Mouse (Mus musculus) mature B cell (primary cell): ENCODE measurements around the gene Spata31d1b.
"Not testable (repeated sequence)": the region's sequence is repeated elsewhere in the genome, so short reads cannot be mapped to it uniquely, and the experiment has no call there.

ENCODE experiments used
- in situ Hi-C: fragments of 300-500 bp; cut with MboI; formaldehyde crosslinking; loops from 2 replicates; pipeline ENCODE4 v1.14.3; 2019

Gene Spata31d1b

DNA sequence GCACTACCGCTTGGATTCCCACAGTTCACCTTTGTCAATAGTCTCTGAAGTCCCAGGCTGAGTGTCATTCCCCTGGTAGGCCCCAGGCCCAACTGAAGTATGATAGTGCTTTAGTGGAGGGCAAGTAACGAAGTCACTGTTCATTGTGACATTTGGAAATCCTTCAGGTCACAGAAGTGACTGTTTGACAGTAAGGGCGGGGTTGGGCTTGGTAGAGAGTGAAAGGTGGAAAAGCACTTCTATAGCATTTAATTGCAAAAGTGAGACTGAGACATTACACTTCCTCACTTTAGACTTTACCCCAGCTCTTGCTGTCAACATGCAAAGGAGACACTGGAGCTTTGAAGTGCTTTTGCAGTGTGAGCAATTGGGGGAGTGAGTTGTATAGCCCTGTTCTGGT lies 18.1 kb upstream of the Spata31d1b start, which contains the start of gene 4921517D22Rik:
TSS of gene 4921517D22Rik (minus strand) at position 101 of the 400 bp plus-strand sequence.
- in situ Hi-C loops = no loop called here

DNA sequence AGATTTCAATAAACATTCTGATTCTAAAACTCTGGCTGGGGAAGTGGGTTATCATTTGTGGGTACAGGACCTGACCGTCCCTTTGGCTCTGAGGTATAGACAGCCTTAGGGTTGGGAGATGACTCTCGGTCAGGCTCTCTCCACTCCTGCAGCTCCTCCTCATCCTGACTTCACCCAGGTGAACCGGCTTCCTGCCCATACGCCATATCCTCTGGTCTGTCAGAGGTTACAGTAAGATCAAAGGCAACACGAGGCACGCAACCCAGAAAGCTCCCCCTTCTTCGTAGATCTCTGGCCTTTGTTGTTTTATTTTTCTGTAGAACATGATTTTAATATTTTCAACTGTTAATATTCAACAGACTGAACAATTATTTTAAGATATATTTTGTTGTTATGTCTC lies 16.3 kb upstream of the Spata31d1b start:
- in situ Hi-C loops = no loop called here

DNA sequence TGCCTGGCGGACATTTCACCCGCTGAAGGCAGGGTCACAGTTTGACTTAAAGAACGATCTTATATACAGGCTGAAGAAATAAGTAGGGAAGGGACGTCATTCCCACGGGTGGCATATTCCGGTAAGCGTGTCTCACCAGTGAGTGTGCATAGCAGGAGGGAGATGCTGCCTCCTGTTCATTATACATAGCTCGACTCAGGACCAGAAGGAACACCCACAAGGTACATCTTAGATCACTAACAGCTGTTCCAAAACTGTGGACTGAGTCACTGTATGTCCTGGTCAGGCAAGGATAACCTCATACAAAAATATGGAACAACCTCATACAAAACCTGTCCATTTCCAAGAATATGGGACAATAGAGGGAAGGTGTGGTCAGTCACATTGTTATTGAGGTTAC lies 13.0 kb upstream of the Spata31d1b start:
- in situ Hi-C loops = no loop called here

DNA sequence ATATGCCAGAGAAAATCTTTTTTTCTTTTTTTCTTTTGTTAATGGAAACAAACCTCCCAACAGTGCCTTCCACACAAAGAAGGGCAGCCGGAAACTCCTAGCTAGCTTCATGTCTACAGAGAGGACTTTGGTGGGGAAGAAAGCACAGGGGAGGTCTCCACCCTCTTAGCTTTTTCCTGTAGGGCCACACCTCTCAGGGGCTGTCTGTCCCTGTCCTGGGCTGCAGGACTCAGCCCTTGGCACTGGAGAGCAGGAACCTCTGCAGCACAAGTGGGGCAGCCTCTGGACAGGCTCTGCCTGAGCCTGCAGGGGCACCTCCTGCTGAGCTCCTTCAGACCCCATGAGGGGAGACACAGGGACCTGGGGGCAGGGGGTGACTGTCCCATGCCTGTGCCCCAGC lies 11.9 kb upstream of the Spata31d1b start:
- in situ Hi-C loops = not testable (repeated sequence)

DNA sequence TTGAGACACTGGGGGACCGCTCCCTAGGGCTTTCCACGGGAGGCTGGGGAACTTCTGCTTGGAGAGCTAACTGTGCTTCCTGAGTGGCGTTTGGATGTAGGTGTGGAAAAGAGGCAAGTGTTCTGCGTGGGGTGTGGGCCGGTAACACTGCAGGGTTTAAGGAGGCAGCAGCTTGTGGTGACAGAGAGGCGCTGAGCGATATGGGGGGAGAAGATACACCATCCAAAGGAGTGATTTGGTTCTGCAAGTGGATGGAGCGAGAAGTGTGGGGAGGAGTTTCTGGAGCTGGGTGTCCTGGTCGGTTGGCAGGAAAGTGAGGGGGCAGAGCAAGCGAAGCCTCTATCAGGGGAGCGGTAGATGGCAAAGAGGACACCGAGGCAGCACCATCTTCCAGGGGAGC lies 8.6 kb upstream of the Spata31d1b start:
- in situ Hi-C loops = no loop called here

DNA sequence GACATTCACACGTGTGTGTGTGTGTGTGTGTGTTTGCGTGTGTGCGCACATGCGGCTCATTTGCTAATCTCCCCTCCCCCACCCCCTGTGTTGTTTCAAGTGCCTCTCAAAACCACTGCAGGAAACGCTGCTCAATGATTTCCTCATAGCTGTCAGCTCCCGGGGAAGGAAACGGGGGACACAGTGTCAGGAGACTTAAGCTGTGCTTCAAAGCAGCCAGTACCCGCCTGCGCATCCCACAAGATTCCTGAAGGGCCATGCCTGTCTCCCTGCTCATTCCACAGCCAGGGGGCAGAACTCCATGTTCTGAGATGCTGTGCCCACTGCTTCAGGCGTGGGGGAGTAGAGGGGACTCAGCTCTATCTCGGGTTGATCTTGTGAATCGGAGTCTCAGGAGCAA lies 7.5 kb upstream of the Spata31d1b start:
- in situ Hi-C loops = no loop called here

DNA sequence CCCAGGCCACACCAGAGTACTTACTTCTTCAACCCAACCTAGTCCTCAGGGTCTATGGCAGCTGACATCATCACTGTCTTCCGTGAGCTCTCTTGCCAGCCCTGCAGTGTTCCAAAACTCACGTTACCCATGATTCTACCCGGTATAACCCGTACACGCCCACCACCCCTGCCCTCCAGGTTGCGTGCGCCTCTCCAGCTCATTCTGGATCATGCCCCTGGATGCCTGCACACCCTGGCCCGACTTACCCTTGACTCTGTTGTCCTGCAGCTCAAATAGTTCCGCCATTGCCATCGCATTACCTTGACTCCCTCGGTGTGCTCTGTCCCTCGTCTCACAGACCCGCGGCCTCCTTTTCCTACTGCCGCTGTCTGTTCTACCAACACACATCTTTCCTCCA lies 1.9 kb upstream of the Spata31d1b start, which contains the start of gene Spata31d1a:
TSS of gene Spata31d1a (minus strand) at position 101 of the 400 bp plus-strand sequence.
- in situ Hi-C loops = no loop called here

DNA sequence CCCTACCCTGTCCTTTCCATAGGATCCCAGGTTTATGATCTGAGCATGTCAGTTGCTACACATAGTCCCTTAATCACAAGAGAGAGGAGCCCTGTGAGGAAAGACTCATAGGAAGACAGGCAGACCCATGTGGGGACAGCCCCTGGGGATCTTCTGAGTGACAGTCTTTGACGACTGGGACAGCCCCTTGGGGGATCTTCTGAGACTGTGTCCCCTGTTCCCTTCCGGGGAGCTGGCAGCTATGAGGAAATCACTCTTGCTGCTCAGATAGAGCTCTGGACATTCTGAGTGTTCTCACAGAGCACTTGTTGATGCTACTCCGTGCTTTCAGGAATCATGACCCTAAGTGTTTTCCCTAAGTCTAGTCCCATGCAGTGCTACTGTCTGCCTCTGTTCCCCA lies 1.6 kb downstream of the Spata31d1b start:
- in situ Hi-C loops = no loop called here

DNA sequence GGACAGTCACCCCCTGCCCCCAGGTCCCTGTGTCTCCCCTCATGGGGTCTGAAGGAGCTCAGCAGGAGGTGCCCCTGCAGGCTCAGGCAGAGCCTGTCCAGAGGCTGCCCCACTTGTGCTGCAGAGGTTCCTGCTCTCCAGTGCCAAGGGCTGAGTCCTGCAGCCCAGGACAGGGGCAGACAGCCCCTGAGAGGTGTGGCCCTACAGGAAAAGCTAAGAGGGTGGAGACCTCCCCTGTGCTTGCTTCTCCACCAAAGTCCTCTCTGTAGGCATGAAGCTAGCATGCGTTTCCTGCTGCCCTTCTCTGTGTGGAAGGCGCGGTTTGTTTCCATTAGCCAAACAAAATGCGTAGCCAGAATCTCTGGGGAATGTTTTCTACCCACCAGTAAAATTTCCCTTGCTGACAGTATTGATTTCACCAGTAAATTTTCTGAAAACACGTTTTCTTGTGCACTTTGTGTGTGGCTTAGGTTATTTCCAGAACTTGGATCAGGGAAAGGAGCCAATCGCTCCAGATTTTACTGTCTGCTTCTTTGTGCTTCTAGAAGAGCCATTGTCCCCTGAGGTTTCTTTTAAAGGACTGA lies 6.9 kb downstream of the Spata31d1b start:
- in situ Hi-C loops = not testable (repeated sequence)

DNA sequence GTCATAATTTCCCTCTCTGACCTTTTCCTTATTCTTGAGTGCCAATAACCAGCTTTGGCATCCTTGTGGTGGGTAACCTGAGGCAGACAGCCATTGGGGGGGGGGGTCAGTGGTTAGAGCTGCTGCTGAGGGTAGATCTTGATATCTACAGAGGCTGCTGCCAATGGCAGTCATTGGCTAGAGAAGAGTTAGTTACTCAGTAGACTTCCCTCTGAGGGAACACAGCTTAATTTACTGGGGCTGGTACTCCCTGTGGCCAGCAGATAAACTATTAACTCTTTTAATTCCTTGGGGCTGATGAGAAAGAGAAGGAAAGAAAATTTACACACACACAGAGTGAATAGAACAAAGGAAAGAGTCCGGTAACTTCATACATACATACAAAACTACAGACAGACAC lies 7.4 kb downstream of the Spata31d1b start:
- in situ Hi-C loops = no loop called here

DNA sequence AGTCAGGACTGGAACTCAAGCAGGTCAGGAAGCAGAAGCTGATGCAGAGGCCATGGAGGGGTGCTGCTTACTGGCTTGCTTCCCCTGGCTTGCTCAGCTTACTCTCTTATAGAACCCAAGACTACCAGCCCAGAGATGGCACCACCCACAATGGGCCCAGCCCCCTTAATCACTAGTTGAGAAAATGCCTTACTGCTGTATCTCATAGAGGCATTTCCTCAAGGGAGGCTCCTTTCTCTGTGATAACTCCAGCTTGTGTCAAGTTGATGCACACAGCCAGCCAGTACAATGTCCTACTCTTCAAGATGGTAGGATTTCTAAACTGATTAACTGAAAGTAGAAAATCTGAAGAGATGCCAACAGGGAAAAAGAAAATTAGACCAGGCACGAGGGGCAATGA lies 10.0 kb downstream of the Spata31d1b start:
- in situ Hi-C loops = loop anchor here (10.0 kb wide), 1 partner anchor 187 kb away; no protein-coding TSS in a partner anchor

DNA sequence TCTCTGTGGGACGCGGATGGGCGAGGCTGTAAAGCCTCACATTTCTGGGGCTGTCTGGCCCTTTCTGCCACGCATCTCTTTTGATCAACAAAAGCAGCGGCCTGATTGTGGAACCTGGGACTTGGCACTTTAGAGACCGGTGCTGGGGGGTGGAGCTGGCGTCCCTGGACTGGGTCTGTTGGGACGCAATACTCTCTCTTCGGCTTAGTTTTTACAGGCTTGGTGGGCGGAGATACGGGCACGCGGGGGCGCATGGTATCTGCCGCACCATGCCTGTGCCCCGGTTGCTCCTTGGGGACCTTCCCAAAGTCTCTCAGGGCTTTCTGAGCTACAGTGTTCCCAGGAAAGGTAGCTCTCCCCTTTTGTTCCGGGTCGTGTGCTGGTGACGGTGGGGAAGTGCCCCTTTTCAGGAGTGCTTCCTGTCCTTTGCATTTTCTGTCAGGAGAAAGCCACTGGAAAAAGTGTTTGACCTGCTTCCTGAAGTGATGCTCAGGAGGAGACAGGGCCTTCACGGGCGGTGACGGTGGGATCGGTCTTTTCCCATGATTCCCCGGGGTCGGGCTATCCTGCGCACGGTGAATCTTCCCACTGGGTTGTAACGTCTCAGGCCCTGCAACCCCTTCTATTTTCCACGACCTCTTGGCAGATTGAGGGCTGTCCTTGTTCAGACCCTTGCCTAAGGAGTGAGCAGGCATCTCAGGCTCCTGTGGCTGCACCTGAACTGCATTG lies 14.2 kb downstream of the Spata31d1b start:
- in situ Hi-C loops = loop anchor here (10.0 kb wide), 1 partner anchor 192 kb away; no protein-coding TSS in a partner anchor

DNA sequence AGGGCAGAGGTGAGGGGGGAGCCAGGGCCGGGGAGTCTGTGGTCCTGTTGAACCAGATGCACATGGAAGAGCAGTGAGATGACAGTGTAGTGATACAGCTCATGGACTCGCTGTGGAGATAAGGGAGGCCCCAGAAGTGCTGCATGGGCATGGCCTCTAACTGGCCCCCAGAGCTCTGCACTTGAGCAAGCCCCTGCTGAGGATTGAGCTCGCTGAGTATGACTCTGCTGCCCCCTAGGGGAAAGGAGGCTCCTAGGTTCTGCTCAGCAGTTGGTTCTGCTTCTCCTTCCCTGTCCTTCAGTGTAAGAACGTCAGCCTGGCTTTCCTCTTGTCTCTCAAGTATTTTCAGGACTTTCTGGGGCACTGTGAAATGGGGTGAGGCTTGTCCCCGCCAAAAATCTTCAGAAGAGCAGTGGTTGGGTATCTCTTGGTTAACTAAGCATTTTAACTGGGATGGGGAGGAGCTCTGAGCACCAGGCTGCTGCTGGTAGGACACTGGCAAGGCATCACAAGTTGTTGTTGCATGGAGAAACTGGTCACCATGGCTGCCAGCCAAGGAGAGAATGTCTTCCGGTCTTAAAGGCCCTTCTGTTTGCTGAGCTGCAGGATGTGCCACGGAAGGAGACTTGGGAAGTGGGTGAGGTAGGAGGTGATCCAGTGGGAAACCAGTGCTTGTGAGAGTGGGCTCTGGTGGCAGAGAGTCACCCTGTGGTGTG lies 16.5 kb downstream of the Spata31d1b start:
- in situ Hi-C loops = loop anchor here (10.0 kb wide), 1 partner anchor 194 kb away; no protein-coding TSS in a partner anchor

DNA sequence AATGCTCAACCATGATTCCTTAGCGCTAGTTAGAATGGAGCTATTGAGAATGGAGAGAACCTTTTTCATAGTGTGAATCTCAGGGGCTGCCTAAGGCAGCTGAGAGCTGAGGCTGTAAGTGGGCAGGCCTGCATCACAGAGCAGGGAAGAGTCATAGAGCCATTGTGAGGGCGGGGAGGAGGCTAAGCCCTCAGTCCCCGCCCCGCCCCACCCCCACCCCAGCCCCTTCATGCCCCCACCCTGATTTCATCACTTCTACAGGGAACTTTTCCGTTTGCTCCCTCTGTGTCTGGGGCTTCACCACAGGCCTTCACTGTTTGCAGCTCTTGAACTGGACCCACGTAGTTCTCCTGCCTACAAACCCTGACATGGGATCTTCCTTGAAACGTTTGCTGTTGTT lies 19.6 kb downstream of the Spata31d1b start, which contains the start of gene Spata31d1d:
TSS of gene Spata31d1d (minus strand) at position 101 of the 400 bp plus-strand sequence.
- in situ Hi-C loops = no loop called here

DNA sequence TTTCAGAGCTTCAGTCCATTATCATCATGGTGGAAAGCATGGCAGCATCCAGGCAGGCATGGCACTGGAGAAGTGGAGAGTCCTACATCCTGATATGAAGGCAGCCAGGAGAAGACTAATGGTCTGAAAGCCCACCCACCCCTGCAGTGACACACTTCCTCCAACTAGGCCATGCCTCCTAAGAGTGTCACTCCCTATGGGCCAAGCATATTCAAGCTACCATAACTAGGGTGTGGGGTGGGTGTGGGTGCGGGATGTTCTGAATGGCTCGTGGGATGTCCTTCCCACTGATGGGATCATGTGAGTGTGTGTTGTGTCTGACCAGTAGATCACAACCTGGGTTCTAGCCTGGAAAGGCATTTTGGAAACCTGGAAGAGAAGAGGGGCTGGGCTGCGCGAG lies 21.9 kb downstream of the Spata31d1b start:
- in situ Hi-C loops = no loop called here

DNA sequence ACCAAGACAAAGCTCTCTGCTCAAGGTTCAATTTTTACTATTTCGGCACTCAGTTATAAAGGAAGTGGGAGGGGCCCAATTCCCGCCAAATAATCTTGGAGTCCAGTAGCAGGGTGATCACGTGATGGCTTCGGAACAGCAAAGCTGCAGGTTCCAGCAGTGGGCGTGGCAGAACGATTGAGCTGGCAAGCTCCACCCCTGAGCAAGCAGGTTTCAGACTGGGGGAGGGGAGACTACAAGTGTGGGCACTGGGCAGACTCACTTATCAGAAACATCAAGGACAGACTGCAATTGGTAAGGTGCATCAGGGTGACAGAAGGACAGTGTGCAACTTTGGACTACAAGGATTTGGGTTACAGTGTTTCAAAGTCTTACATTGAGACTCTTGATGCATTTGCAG lies 22.3 kb downstream of the Spata31d1b start:
- in situ Hi-C loops = not testable (repeated sequence)

DNA sequence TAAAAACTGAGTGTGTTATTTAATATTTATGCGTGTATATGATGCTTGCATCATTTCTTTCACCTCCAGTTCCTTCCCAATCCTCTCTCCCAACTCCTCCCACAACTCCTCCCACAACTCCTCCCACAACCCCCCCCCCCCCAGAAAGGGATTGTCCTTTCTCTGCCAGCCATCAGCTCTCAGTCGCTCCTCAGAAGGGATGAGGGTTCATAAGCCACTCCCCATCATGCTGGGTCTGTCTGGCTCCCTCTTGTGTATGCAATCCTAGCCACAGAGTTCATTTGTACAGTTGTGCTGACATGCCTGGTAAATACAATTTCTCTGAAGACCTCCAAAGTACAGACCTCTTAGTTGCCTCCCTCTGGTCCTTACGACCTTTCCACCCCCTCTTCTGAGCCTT lies 23.1 kb downstream of the Spata31d1b start:
- in situ Hi-C loops = no loop called here

DNA sequence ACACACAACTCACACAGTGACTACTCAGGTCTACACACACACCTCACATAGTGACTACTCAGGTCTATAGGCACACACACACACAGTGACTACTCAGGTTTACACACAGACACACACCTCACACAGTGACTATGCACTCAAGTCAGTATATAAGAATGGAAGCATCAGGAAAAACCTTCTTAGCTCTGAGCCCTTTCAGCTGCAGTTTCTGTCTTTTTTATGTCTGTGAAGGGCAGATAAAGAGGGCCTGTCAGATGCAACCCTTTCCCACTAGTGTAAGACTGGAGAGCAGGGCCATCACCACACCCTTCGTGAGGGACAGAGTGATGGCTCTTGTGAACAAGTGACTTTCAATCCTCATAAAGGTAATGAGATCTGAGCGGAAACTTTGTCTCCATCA lies 26.4 kb downstream of the Spata31d1b start:
- in situ Hi-C loops = no loop called here

DNA sequence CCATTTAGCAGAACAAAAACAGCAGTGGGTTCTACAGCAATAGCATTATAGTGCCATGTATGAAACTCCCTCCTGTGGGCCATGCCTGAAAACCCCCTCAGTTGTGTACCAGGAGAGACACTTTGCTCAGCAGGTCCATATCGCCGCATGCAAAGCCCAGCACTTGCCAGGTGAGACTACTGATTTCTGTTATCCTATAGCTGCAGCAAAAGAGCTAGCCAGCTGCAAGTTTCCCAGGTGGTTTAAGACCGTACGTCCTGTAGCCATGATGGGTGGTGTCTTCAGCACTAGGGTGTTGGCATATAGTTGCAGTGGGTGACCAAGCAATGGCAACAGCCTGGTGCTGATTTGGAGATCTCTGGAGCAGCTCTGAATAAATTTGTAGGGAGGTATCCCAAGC lies 27.3 kb downstream of the Spata31d1b start:
- in situ Hi-C loops = no loop called here

DNA sequence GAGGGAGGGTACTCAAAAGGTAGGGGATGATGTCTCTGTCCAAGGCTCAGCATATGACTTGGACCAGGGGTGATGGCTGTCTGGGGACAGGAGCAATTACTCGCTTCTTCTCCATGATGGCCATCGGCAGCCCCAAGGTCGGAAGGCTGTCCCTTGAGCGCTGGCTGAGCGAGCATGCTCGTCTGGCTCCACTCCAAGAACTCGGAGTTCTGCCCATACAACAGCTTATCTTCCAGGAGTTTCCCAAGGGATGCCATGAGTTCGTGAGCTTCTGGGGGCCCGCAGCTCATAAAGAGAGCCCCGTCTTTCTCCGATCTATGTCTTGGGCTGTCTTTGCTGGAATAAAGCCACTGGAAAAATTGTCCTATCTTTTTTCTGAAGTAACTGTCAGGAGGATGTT lies 29.0 kb downstream of the Spata31d1b start:
- in situ Hi-C loops = no loop called here

DNA sequence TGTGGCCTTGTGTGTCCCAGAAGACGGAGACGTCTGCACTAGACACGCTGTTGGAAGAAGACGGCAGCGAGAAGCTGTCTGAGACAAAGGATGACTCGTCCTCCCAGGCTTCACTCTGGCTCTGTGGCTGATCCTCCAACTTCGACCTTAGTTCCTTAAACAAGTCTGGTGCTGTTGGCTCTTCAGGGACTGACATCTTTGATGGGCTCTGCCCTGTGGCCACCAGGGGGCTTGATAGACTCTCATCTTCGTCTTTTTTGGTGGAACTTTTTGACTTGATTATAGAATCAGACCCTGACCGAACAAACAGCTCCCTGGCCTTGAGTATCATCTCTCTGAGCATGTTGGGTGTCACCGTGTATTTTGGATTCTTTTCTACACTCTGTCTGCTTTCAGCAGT lies 29.6 kb downstream of the Spata31d1b start:
- in situ Hi-C loops = no loop called here

DNA sequence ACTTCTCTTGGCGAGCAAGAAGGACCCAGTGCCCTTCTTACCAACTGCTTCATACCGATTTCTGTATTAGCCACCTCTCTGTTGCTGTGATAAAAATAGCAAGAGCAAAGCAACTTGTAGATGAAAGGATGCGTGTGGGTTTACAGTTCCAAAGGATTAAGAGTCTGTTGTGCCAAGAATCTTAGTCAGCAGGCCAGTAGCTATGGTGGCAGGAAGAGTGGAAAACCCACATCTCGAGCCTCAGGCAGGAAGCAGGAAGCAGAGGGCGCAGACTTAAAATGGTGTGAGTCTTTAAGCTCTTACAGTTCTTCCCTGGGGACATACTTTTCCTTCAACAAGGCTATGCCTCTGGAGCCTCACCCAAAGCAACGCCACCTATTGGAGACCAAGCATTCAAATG lies 33.4 kb downstream of the Spata31d1b start:
- in situ Hi-C loops = no loop called here

DNA sequence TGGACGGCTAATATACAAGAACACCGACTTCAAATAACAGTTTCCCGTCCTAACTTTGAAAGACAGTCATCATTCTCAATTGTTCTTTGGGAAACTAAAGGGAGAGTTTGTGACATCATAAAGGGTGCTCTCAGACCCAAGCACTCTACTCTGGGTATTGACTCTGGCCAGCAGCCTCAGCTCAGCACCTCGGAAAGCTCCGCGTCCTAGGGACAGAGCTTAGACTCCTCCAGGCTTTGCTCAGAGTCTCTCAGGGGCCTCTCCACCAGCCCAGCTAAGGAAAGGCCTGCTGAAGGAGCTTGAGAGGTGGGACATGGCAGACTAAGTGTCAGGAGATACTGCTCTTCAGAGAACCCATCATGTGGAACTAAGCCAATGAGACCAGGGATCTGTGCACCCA lies 34.1 kb downstream of the Spata31d1b start:
- in situ Hi-C loops = no loop called here
